In genomic region chr16:4586531-4587123, GRCm38 (mm10) we compare ENCODE assay signal across 8 mouse cellular contexts. TPM values are rescaled to one million over a fixed set of nuclear protein-coding genes. Genes with fewer than 3 reads are reported as not detected.
DNase-seq lines count a peak whose midpoint lies in the region; ATAC-seq lines count a peak whose summit lies in the region.

No protein-coding gene starts in this region.

- ATAC-seq in inflammation-experienced regulatory T-cells, adult 6 months: peak; percentile 88
- ATAC-seq in megakaryocyte-erythroid progenitor cell, adult 5-6 weeks (replicated peaks; ENCODE audit: low FRiP score, low TSS enrichment, poor library complexity, severe bottlenecking): peak; percentile 99

- DNase-seq in adrenal gland, adult (ENCODE audit: inconsistent age in 2 of 2, low spot score in 1 of 2): peak; percentile 99
- peak; percentile 99 for DNase-seq in embryo, embryonic 10.5 days (ENCODE audit: low spot score)
- peak; percentile 98 for DNase-seq in gastrocnemius, postnatal 14 days
- DNase-seq in left cerebral cortex, postnatal 10 days (ENCODE audit: extremely low spot score in 1 of 2, low spot score in 2 of 2): peak; percentile 82 to 98
- peak; percentile 85 for DNase-seq in right cerebral cortex, postnatal 25 days
- DNase-seq in urinary bladder, postnatal 4 days (ENCODE audit: low spot score in 2 of 2): peak; percentile 97 to 99

- intact Hi-C loops in gastrocnemius, postnatal 14 days (cut with DNase I; ENCODE audit: low total_unique reads): no loop called here
- intact Hi-C loops in left cerebral cortex, postnatal 10 days (cut with DNase I): no loop called here

RNA-seq across cellular contexts. Expression of gene Glis2, which starts 7.9 kb away (rescaled TPM):
- total RNA-seq in gastrocnemius, postnatal 14 days (2021): 10 to 100 TPM; 11.8 to 15.2 TPM
- under 1 TPM; 0.15 to 0.36 (median 0.16) TPM for polyA plus RNA-seq in inflammation-experienced regulatory T-cells, adult 6 months (2017; shearing (Covaris generic))
- total RNA-seq in left cerebral cortex, postnatal 10 days (2021): 10 to 100 TPM; 15.9 to 18.9 TPM
- 2.0 TPM in 1 of 2 replicates, not detected in the other for total RNA-seq in megakaryocyte-erythroid progenitor cell, adult 5-6 weeks (2014; fragmentation: Nextera tagmentation)
- total RNA-seq in megakaryocyte-erythroid progenitor cell, adult 5-6 weeks (2017): 0.33 TPM in 1 of 2 replicates, not detected in the other

RNA-seq across cellular contexts. Expression of gene Tfap4, which starts 27.0 kb away (rescaled TPM):
- total RNA-seq in gastrocnemius, postnatal 14 days (2021): 1 to 10 TPM; 4.1 to 4.4 TPM
- 1 to 10 TPM; 3.1 to 5.8 (median 4.2) TPM for polyA plus RNA-seq in inflammation-experienced regulatory T-cells, adult 6 months (2017; shearing (Covaris generic))
- total RNA-seq in left cerebral cortex, postnatal 10 days (2021): 1 to 10 TPM; 3.1 to 3.4 TPM
- 31.4 and 38.4 TPM in 2 replicates for total RNA-seq in megakaryocyte-erythroid progenitor cell, adult 5-6 weeks (2014; fragmentation: Nextera tagmentation)
- 47.3 and 69.9 TPM in 2 replicates for total RNA-seq in megakaryocyte-erythroid progenitor cell, adult 5-6 weeks (2017)

RNA-seq across cellular contexts. Expression of gene Pam16, which starts 38.2 kb away (rescaled TPM):
- total RNA-seq in gastrocnemius, postnatal 14 days (2021): 10 to 100 TPM; 68.0 to 74.9 TPM
- 10 to 100 TPM; 17.3 to 41.9 (median 31.7) TPM for polyA plus RNA-seq in inflammation-experienced regulatory T-cells, adult 6 months (2017; shearing (Covaris generic))
- total RNA-seq in left cerebral cortex, postnatal 10 days (2021): 10 to 100 TPM; 78.2 to 86.0 TPM
- total RNA-seq in megakaryocyte-erythroid progenitor cell, adult 5-6 weeks (2014; fragmentation: Nextera tagmentation): 76.0 and 100 TPM in 2 replicates
- total RNA-seq in megakaryocyte-erythroid progenitor cell, adult 5-6 weeks (2017): 18.2 and 24.0 TPM in 2 replicates

RNA-seq across cellular contexts. Expression of gene Srl, which starts 45.0 kb away (rescaled TPM):
- 1,000 to 10,000 TPM; 1,512 to 1,606 TPM for total RNA-seq in gastrocnemius, postnatal 14 days (2021)
- under 1 TPM in 2 of 3 experiments, not detected in 1; 0.12 to 0.73 TPM for polyA plus RNA-seq in inflammation-experienced regulatory T-cells, adult 6 months (2017; shearing (Covaris generic))
- total RNA-seq in left cerebral cortex, postnatal 10 days (2021): 10 to 100 TPM; 19.7 to 20.6 TPM
- 2.3 and 9.7 TPM in 2 replicates for total RNA-seq in megakaryocyte-erythroid progenitor cell, adult 5-6 weeks (2014; fragmentation: Nextera tagmentation)
- 6.9 and 9.5 TPM in 2 replicates for total RNA-seq in megakaryocyte-erythroid progenitor cell, adult 5-6 weeks (2017)

RNA-seq across cellular contexts. Expression of gene Vasn, which starts 53.1 kb away (rescaled TPM):
- 1 to 10 TPM; 7.6 to 8.4 TPM for total RNA-seq in gastrocnemius, postnatal 14 days (2021)
- 1 to 10 TPM in 1 of 3 experiments, under 1 TPM in 2; 0.78 to 1.6 (median 0.84) TPM for polyA plus RNA-seq in inflammation-experienced regulatory T-cells, adult 6 months (2017; shearing (Covaris generic))
- 1 to 10 TPM; 5.1 to 6.4 TPM for total RNA-seq in left cerebral cortex, postnatal 10 days (2021)
- not detected in 2 replicates for total RNA-seq in megakaryocyte-erythroid progenitor cell, adult 5-6 weeks (2014; fragmentation: Nextera tagmentation)
- 0.38 and 0.65 TPM in 2 replicates for total RNA-seq in megakaryocyte-erythroid progenitor cell, adult 5-6 weeks (2017)

Comparison
In these comparisons a context has a peak if more than half of its experiments do, and no peak if none do; other contexts are left out.
1. Peak in every context shown above with its lines: DNase-seq and ATAC-seq.
2. RNA of gene Glis2, which starts 7.9 kb away (total RNA-seq): 15.9 to 18.9 TPM in left cerebral cortex, postnatal 10 days and 11.8 to 15.2 TPM in gastrocnemius, postnatal 14 days; 0.33 to 2.0 TPM in megakaryocyte-erythroid progenitor cell, adult 5-6 weeks; every median in the first group is over 4 times any median in the second.
3. RNA of gene Tfap4, which starts 27.0 kb away (total RNA-seq): 31.4 to 69.9 TPM in megakaryocyte-erythroid progenitor cell, adult 5-6 weeks; 4.1 to 4.4 TPM in gastrocnemius, postnatal 14 days and 3.1 to 3.4 TPM in left cerebral cortex, postnatal 10 days; every median in the first group is over 4 times any median in the second.